Mouse (Mus musculus) hindbrain, embryonic 15.5 days (tissue): Measurements from ENCODE around the gene Dnah14. TPM values are rescaled to one million over a fixed set of nuclear protein-coding genes. Genes with fewer than 3 reads are reported as not detected.

Source experiments
- polyA plus RNA-seq: library from polyadenylated mRNA; unstranded; fragments of >200 nt; fragmentation: Nextera tagmentation; extraction: Ambion mirVana; gene quantifications from 2 replicates; pipeline ENCODE4 v1.2.1, GENCODE M21; 2015

Gene Dnah14
- polyA plus RNA-seq, 1 experiment from 2014 or later: 0.53 TPM

Other genes with a start within 250 kb of the Dnah14 start
- 13.3 and 14.1 TPM in 2 replicates for gene Cnih3, start 223.9 kb upstream of the Dnah14 start, polyA plus RNA-seq
- 0.31 TPM in 1 of 2 replicates, not detected in the other for gene Ccdc121, start 65.1 kb upstream of the Dnah14 start, polyA plus RNA-seq